Mouse (Mus musculus) forebrain, embryonic 13.5 days (tissue): Measurements from ENCODE around the gene Trio. TPM values are rescaled to one million over a fixed set of nuclear protein-coding genes. Genes with fewer than 3 reads are reported as not detected.
A peak's percentile ranks its signal among the peaks of the same experiment; 100 is the strongest.

Source experiments
- ATAC-seq: fragments of 200-750 bp; cut with Nextera tagmentation; 2 replicates; pipeline ENCODE4 v1.8.0; 2017
- H3K27ac ChIP-seq: fragments of 300-500 bp; sonication (generic); 2 replicates; pipeline ENCODE4 v1.5.1; 2015; ENCODE audit warnings: inconsistent platforms, mild to moderate bottlenecking, moderate library complexity
- H3K27me3 ChIP-seq: fragments of 300-500 bp; sonication (generic); 2 replicates; pipeline ENCODE4 v1.6.1; 2015; ENCODE audit warnings: mild to moderate bottlenecking, inconsistent platforms
- H3K36me3 ChIP-seq: fragments of 300-500 bp; sonication (generic); 2 replicates; pipeline ENCODE4 v1.6.1; 2015; ENCODE audit warnings: mild to moderate bottlenecking, inconsistent platforms; ENCODE audit not compliant: poor library complexity, severe bottlenecking
- H3K4me1 ChIP-seq: fragments of 300-500 bp; sonication (generic); 2 replicates; pipeline ENCODE4 v1.6.1; 2015; ENCODE audit warnings: inconsistent platforms
- H3K4me2 ChIP-seq: fragments of 300-500 bp; sonication (generic); 2 replicates; pipeline ENCODE4 v1.6.1; 2015; ENCODE audit warnings: inconsistent platforms, mild to moderate bottlenecking, moderate library complexity
- H3K4me3 ChIP-seq: fragments of 300-500 bp; sonication (generic); 2 replicates; pipeline ENCODE4 v1.5.1; 2015; ENCODE audit warnings: mild to moderate bottlenecking, inconsistent platforms
- H3K9ac ChIP-seq: fragments of 300-500 bp; sonication (generic); 2 replicates; pipeline ENCODE4 v1.6.1; 2015; ENCODE audit warnings: mild to moderate bottlenecking, inconsistent platforms
- H3K9me3 ChIP-seq: fragments of 300-500 bp; sonication (generic); replicated peaks from 2 replicates; pipeline ENCODE4 v1.6.1; 2016; ENCODE audit warnings: inconsistent platforms
- WGBS: fragments of 180-500 bp; shearing (Covaris S2); methylation state at CpG from one replicate; pipeline ENCODE4 v1.1.7; 2015; 5-methylcytosine and 5-hydroxymethylcytosine counted together
- polyA plus RNA-seq: library from polyadenylated mRNA; unstranded; fragments of >200 nt; fragmentation: Nextera tagmentation; extraction: Ambion mirVana; gene quantifications from 2 replicates; pipeline ENCODE4 v1.2.1, GENCODE M21; 2015

Gene Trio
- polyA plus RNA-seq, 1 experiment from 2014 or later: 36.0 TPM

DNA sequence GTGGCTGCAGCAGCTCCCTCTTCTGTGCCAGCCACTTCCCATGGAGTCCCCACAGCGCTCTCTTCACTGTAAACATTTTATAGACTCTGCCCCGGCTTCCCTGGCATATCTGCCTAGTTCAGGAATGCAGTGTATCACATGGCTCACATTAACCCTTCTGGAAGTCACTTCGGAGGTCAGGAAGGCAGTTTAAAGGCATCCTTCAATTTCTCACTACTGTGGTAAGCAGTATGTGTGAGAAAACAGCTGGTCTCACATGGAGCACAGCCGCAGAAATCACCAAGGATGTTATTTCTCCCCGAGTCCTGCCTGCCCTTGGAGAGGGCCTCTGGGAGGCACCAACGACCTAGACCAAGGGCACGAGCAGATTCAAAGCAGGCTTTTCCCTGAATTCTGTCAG, 215.4 kb downstream of the Trio start:
- no peak for ATAC-seq
- 75% methylated on average over 7 of the region's 7 CpGs for WGBS

GRCm38 (mm10) chr15:27808596-27809276, 216.9 kb downstream of the Trio start:
- 61% methylated on average over 5 of the region's 5 CpGs for WGBS
- ATAC-seq: peak; percentile 50
- no peak overlapping the region for H3K9ac ChIP-seq
- H3K27me3 ChIP-seq: no peaks in the 10 kb centered on the region
- peaks cover 34% of the 10 kb centered on the region for H3K4me1 ChIP-seq
- no peak overlapping the region for H3K4me2 ChIP-seq
- peak overlapping the region; percentile 35 for H3K27ac ChIP-seq
- H3K36me3 ChIP-seq: peaks cover 52% of the 10 kb centered on the region
- no peak overlapping the region for H3K4me3 ChIP-seq
- H3K9me3 ChIP-seq: no peaks in the 10 kb centered on the region

More for the DNA sequence above, 215.4 kb downstream of the Trio start:
- no peaks in the 10 kb centered on the region for H3K9me3 ChIP-seq
- H3K27ac ChIP-seq: peak overlapping the region; percentile 48
- H3K9ac ChIP-seq: no peak overlapping the region
- peaks cover 52% of the 10 kb centered on the region for H3K36me3 ChIP-seq
- no peak overlapping the region for H3K4me2 ChIP-seq
- no peak overlapping the region for H3K4me3 ChIP-seq
- H3K4me1 ChIP-seq: peaks cover 34% of the 10 kb centered on the region
- no peaks in the 10 kb centered on the region for H3K27me3 ChIP-seq

DNA sequence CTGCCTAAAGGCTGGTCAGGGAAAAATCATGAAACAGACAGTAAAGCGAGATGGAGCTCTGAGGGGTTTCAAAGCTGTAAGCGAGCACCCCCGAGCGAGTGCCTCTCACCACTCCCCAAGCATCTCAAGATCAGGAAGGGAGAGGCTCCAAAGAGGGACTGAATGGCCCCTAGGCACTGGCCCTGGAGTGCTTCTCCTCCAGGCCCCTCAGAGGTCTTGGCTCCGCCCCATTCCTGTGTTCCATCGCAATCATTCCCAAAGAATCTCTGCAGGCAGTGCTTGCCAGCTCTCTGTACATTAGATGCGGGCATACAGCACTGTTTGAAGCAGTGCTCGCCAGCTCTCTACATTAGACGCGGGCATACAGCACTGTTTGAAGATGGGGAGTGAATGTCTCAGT, 219.4 kb downstream of the Trio start:
- Histone ChIP-seq H3K27me3 (no peaks in the 10 kb centered on the region), H3K4me1 (peaks cover 53% of the 10 kb centered on the region), H3K9me3 (no peaks in the 10 kb centered on the region), H3K27ac (no peak overlapping the region), H3K36me3 (peaks cover 52% of the 10 kb centered on the region), H3K4me2 (no peak overlapping the region), H3K4me3 (no peak overlapping the region), H3K9ac (no peak overlapping the region)
- WGBS: 69% methylated on average over 10 of the region's 10 CpGs
- 0 out of 2 replicates have a peak, but pooled peaks have one; percentile 3 for ATAC-seq

DNA sequence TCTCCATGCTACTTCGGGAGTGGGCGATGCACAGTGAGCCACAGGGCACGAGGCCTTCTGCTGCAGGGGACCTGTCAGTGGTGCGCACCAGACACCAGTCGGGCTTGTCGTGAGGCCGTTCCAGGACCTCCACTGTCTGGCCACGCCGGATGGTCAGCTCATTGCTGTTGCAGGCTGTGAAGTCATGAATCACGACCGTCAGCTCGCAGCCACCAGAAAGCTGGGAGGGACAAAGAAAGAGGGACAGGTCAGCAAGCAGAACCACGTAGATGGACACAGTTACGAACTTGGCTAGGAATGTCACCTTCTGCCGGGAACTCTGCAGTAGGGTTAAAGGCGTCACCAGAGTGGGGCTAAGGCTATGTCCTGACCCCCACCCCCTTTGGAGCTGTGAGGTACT, 220.0 kb downstream of the Trio start:
- H3K27ac ChIP-seq: no peak overlapping the region
- 91% methylated on average over 16 of the region's 16 CpGs for WGBS
- no peak overlapping the region for H3K9ac ChIP-seq
- H3K4me3 ChIP-seq: no peak overlapping the region
- no peaks in the 10 kb centered on the region for H3K27me3 ChIP-seq
- H3K4me2 ChIP-seq: no peak overlapping the region
- ATAC-seq: no peak
- H3K9me3 ChIP-seq: no peaks in the 10 kb centered on the region
- H3K4me1 ChIP-seq: peaks cover 53% of the 10 kb centered on the region
- peaks cover 53% of the 10 kb centered on the region for H3K36me3 ChIP-seq

- H3K36me3 ChIP-seq: peaks cover 53% of the 10 kb centered on the region
- WGBS: 90% methylated on average over 14 of the region's 14 CpGs
These were observed 221.2 kb downstream of the Trio start for GRCm38 (mm10) chr15:27804447-27804846.

DNA sequence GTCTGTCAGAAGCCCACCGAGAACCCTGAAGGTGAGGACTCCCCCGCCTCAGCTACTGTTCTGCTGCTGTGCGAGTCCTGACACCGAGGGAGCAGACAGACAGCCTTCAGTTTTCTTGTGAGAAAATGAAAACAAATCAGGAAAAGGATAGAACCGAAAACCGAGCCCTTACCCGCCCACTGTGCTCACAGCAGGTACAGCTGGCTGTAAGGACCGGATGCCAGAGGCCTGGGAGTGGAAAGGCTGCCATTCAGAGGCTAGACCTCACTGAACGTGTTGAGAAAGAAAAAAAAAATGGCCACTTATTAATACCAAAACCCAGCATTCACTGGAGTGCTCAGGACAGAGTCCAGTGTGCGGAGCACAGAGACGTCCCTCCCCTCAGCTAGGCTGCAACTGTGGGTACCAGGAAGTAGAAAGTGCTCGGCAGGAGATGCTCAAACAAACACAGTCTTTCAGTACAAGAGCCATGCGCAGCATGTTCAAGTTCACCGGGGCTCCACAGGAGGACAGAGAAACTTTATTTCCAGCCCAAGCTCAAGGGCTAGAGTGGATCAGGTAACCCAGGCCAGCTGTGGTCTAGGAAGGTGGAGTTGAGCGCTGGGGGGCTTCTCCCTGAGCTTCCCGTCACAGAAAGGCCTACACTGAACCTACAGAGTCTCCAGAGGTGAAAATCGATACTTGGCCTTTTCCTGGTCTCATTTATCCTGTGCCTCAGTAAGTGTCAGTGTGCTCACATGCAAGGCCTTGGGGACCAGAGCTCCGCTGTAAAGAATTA, 221.9 kb downstream of the Trio start:
- ATAC-seq: no peak
- Histone ChIP-seq H3K27ac (no peak overlapping the region), H3K4me2 (no peak overlapping the region), H3K9me3 (no peaks in the 10 kb centered on the region), H3K4me3 (no peak overlapping the region), H3K9ac (no peak overlapping the region), H3K4me1 (peaks cover 46% of the 10 kb centered on the region), H3K27me3 (no peaks in the 10 kb centered on the region), H3K36me3 (peaks cover 59% of the 10 kb centered on the region)
- 83% methylated on average over 18 of the region's 18 CpGs for WGBS

More at GRCm38 (mm10) chr15:27804447-27804846, 221.2 kb downstream of the Trio start:
- H3K4me2 ChIP-seq: no peak overlapping the region
- no peak overlapping the region for H3K9ac ChIP-seq
- H3K27ac ChIP-seq: no peak overlapping the region
- H3K4me3 ChIP-seq: no peak overlapping the region
- H3K4me1 ChIP-seq: peaks cover 53% of the 10 kb centered on the region
- H3K27me3 ChIP-seq: no peaks in the 10 kb centered on the region
- ATAC-seq: no peak
- no peaks in the 10 kb centered on the region for H3K9me3 ChIP-seq

GRCm38 (mm10) chr15:27802243-27802642, 223.4 kb downstream of the Trio start:
- WGBS: 87% methylated on average over 12 of the region's 12 CpGs

DNA sequence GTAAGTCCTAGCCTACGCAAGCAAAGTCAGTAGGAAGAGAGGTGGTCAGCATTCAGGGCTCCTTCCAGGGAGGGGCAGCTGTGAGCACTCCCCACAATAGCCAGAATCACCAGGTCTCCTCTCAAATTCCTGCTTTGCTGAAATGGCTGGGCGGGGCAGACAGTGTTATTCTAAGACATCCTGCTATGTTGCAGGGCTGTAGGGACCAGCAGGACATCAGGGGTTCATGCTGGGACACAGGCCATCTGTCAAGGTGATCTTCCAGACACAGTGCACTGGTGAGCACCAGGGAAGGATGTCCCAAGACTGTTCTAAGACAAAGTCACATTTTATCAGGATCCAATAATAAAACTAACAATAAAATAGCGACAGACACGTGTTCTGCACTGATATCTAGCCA, 224.5 kb downstream of the Trio start:
- no peaks in the 10 kb centered on the region for H3K27me3 ChIP-seq
- ATAC-seq: no peak
- no peak overlapping the region for H3K4me3 ChIP-seq
- 75% methylated on average over 4 of the region's 4 CpGs for WGBS
- peaks cover 58% of the 10 kb centered on the region for H3K36me3 ChIP-seq
- H3K9ac ChIP-seq: no peak overlapping the region
- H3K4me2 ChIP-seq: no peak overlapping the region
- H3K27ac ChIP-seq: no peak overlapping the region
- H3K4me1 ChIP-seq: peaks cover 62% of the 10 kb centered on the region
- no peaks in the 10 kb centered on the region for H3K9me3 ChIP-seq

More at GRCm38 (mm10) chr15:27802243-27802642, 223.4 kb downstream of the Trio start:
- Histone ChIP-seq H3K4me1 (peaks cover 57% of the 10 kb centered on the region), H3K9me3 (no peaks in the 10 kb centered on the region), H3K36me3 (peaks cover 59% of the 10 kb centered on the region), H3K9ac (no peak overlapping the region), H3K4me2 (no peak overlapping the region), H3K4me3 (no peak overlapping the region), H3K27me3 (no peaks in the 10 kb centered on the region), H3K27ac (no peak overlapping the region)
- no peak for ATAC-seq

DNA sequence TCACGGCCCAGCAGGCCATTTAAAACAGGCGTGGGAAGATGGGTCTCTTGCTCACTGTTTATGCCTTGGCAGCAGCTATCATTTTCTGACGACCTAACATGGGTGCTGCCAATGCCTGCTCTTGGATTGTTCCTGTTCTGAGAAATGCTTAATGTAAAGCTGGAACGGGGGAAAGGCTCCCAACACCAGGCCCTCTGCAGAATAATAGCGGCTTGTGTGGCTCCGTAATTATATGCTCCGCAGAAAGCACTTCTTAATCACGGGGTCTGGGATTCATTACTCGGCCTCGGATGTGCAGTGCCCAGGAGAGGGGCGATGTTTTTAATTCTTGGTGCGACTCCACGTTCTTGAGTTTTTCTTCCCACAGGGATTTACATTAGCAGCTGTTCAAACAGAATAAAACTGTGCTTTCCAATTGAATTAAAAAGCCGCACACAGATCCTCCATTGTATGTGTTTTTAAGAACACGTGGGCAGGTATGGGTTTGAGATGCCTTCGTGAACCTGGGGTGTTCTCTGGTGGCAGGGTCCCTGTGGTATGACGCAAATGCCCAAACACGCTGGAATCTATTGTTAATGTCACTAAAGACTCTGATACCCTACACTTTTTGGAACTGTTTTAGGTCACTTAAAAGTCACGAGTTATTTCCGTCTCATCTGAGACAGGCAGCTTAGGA, 228.0 kb downstream of the Trio start:
- ATAC-seq: peak; percentile 74
- H3K27ac ChIP-seq: peak overlapping the region; percentile 70
- WGBS: 27% methylated on average over 20 of the region's 20 CpGs
- no peaks in the 10 kb centered on the region for H3K27me3 ChIP-seq
- no peaks in the 10 kb centered on the region for H3K9me3 ChIP-seq
- H3K4me3 ChIP-seq: no peak overlapping the region
- no peak overlapping the region for H3K9ac ChIP-seq
- H3K36me3 ChIP-seq: peaks cover 32% of the 10 kb centered on the region
- H3K4me2 ChIP-seq: no peak overlapping the region
- H3K4me1 ChIP-seq: peaks cover 69% of the 10 kb centered on the region

- no peaks in the 10 kb centered on the region for H3K27me3 ChIP-seq
- H3K36me3 ChIP-seq: peaks cover 24% of the 10 kb centered on the region
- peak overlapping the region; percentile 70 for H3K27ac ChIP-seq
- H3K9ac ChIP-seq: no peak overlapping the region
- H3K4me2 ChIP-seq: no peak overlapping the region
- ATAC-seq: peak; percentile 8; the same call in 1 of the 2 replicates
- H3K4me1 ChIP-seq: peaks cover 69% of the 10 kb centered on the region
- WGBS: 82% methylated on average over 7 of the region's 7 CpGs
- H3K4me3 ChIP-seq: no peak overlapping the region
- no peaks in the 10 kb centered on the region for H3K9me3 ChIP-seq
These were observed 228.8 kb downstream of the Trio start for GRCm38 (mm10) chr15:27796868-27797222.

GRCm38 (mm10) chr15:27795942-27796867, 229.4 kb downstream of the Trio start:
- H3K9me3 ChIP-seq: no peaks in the 10 kb centered on the region
- H3K36me3 ChIP-seq: peaks cover 20% of the 10 kb centered on the region; the same call in 1 of the 2 replicates
- 87% methylated on average over 22 of the region's 22 CpGs for WGBS
- no peak overlapping the region for H3K9ac ChIP-seq
- no peak overlapping the region for H3K4me2 ChIP-seq
- H3K4me3 ChIP-seq: no peak overlapping the region
- H3K4me1 ChIP-seq: peaks cover 67% of the 10 kb centered on the region
- H3K27ac ChIP-seq: peak overlapping the region; percentile 70
- H3K27me3 ChIP-seq: no peaks in the 10 kb centered on the region
- ATAC-seq: no peak
